Mouse (Mus musculus) midbrain, embryonic 13.5 days (tissue): Measurements from ENCODE around the gene Tecr. TPM values are rescaled to one million over a fixed set of nuclear protein-coding genes. Genes with fewer than 3 reads are reported as not detected.

ENCODE experiments used
- ATAC-seq: fragments of 200-750 bp; cut with Nextera tagmentation; 2 replicates; pipeline ENCODE4 v1.8.0; 2017; ENCODE audit warnings: mild to moderate bottlenecking, moderate TSS enrichment, moderate library complexity
- H3K27ac ChIP-seq: fragments of 300-500 bp; sonication (generic); 2 replicates; pipeline ENCODE4 v1.5.1; 2015; ENCODE audit warnings: inconsistent platforms, mild to moderate bottlenecking, moderate library complexity
- H3K27me3 ChIP-seq: fragments of 300-500 bp; sonication (generic); 2 replicates; pipeline ENCODE4 v1.6.1; 2015; ENCODE audit warnings: mild to moderate bottlenecking, inconsistent platforms
- H3K36me3 ChIP-seq: fragments of 300-500 bp; sonication (generic); 2 replicates; pipeline ENCODE4 v1.6.1; 2015; ENCODE audit warnings: mild to moderate bottlenecking, inconsistent platforms
- H3K4me1 ChIP-seq: fragments of 300-500 bp; sonication (generic); replicated peaks from 2 replicates; pipeline ENCODE4 v1.6.1; 2015; ENCODE audit warnings: inconsistent platforms
- H3K4me2 ChIP-seq: fragments of 300-500 bp; sonication (generic); replicated peaks from 2 replicates; pipeline ENCODE4 v1.6.1; 2015; ENCODE audit warnings: moderate library complexity, mild to moderate bottlenecking, inconsistent platforms
- H3K4me3 ChIP-seq: fragments of 300-500 bp; sonication (generic); replicated peaks from 2 replicates; pipeline ENCODE4 v1.5.1; 2015; ENCODE audit warnings: mild to moderate bottlenecking, inconsistent platforms
- H3K9ac ChIP-seq: fragments of 300-500 bp; sonication (generic); replicated peaks from 2 replicates; pipeline ENCODE4 v1.6.1; 2015; ENCODE audit warnings: mild to moderate bottlenecking, inconsistent platforms
- H3K9me3 ChIP-seq: fragments of 300-500 bp; sonication (generic); 2 replicates; pipeline ENCODE4 v1.6.1; 2016; ENCODE audit warnings: mild to moderate bottlenecking, inconsistent platforms
- WGBS: fragments of 180-500 bp; shearing (Covaris S2); methylation state at CpG from one replicate; pipeline ENCODE4 v1.1.7; 2015; 5-methylcytosine and 5-hydroxymethylcytosine counted together
- polyA plus RNA-seq: library from polyadenylated mRNA; unstranded; fragments of >200 nt; fragmentation: Nextera tagmentation; extraction: Ambion mirVana; gene quantifications from 2 replicates; pipeline ENCODE4 v1.2.1, GENCODE M21; 2015

Tecr gene
- polyA plus RNA-seq: 820 and 847 TPM in 2 replicates

DNA sequence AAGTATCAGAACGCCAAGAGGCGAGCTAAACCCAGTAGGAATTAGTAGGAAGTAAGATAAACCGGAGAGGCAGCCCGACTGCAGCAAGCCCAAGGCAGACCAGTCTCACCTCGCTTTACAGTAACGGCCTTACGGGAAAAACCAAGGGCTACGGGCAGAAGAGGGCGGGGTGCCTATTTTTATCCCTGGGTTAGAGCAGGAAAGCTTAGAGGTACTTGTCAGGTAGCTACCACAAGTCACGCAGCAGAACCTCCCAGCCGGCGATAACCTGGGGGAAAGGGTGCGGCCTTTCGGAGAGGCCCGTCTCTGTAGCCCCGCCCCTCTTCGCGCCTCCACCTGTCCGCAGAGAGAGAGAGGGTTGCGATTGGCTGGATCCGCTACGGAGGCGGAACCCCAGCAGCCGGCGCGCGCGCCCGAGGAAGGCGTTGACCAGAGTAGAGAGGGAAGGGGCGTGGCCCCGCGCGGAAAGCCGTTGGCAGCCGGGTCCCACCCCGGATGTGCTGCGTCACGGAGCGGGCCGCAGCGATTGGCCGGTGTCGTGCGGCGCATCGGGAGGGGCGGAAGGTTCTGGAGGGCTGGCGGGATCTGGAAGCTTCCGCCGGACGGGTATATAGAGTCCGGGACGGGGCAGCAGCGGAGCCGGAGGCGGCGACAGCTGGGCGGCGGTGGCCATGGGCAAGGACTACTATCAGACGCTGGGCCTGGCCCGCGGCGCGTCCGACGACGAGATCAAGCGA, at the start of gene Tecr, which contains the start of gene Dnajb1:
Gene Tecr, minus strand, starts transcription at position 311 of the 737 bp plus-strand sequence.
Gene Dnajb1, plus strand, starts transcription at position 533 of the 737 bp plus-strand sequence.
- H3K27me3 ChIP-seq: no peaks in the 10 kb centered on the region
- peak within 1 kb of the TSS; percentile 97 for H3K27ac ChIP-seq
- peak; percentile 97 for ATAC-seq
- H3K36me3 ChIP-seq: peaks cover 32% of the 10 kb centered on the region
- peaks cover 31% of the 10 kb centered on the region for H3K4me1 ChIP-seq
- no peaks in the 10 kb centered on the region for H3K9me3 ChIP-seq
- H3K9ac ChIP-seq: peak within 1 kb of the TSS; percentile 89
- H3K4me2 ChIP-seq: peak within 1 kb of the TSS; percentile 92
- WGBS: under 1% methylated on average over 63 of the region's 69 CpGs
- peak within 1 kb of the TSS; percentile 80 for H3K4me3 ChIP-seq

DNA sequence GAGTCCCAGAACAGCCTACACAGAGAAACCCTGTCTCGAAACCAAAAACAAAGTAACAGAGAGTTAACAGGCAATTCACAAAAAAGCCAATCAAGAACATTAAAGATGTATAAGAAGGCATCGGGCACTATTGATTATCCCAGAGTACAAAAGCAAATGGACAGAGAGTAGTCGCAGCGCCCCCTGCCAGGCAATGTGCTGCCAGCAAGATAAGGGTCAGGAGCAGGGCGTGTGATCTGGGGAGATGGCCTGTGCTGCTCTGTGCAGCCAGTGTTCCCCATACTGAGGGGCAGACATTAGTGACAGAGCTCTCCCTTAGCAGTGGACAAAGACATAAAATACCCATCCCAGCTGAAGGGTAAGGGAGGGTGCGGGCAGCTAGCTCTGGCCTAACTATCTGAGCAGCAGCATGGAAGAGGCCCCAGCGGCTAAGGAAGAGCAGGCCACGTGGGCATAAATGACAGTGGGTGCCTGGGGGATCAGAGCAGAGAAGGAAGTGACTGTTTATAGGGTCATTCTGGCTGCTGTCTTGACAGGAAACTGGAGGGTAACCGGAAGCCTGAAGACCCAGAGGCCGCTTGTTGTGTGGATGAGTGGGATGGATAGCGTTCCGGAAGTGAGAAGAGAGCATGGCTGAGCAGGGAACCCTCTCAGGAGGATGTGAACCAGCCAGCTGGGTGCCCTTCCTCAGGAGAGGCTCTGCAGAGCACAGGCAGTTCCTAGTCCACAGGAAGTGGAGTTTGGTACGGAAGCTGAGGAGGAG, 48.9 kb upstream of the Tecr start:
- Histone ChIP-seq H3K4me3 (no peak overlapping the region), H3K4me1 (peaks cover 42% of the 10 kb centered on the region), H3K27me3 (no peaks in the 10 kb centered on the region), H3K9ac (0 out of 2 replicates have a peak overlapping the region, but pooled peaks have one; percentile 14), H3K36me3 (peaks cover 20% of the 10 kb centered on the region), H3K4me2 (no peak overlapping the region), H3K9me3 (no peaks in the 10 kb centered on the region), H3K27ac (no peak overlapping the region)
- no peak for ATAC-seq
- WGBS: 85% methylated on average over 13 of the region's 13 CpGs

DNA sequence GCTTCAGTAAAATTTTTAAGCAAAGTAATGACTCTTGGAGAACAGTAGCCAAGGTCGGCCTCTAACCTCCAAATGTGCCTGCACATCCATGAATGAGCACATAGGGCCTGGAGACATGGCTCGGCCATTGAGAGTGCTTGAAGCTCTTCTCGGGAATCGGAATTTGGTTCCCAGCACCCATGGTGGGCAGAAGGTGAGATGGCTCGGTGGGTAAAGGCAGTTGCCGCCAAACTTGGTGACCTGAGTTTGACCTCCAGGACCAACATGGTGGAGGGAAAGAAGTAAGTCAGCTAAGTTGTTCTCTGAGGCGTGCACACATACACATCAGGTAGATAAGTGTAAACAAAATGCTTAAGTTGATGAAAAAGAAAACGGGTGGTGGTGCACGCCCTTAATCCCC, 48.3 kb upstream of the Tecr start:
- Histone ChIP-seq H3K4me2 (no peak overlapping the region), H3K27me3 (no peaks in the 10 kb centered on the region), H3K9ac (no peak overlapping the region), H3K9me3 (no peaks in the 10 kb centered on the region), H3K4me3 (no peak overlapping the region), H3K27ac (no peak overlapping the region), H3K36me3 (peaks cover 20% of the 10 kb centered on the region), H3K4me1 (peaks cover 37% of the 10 kb centered on the region)
- ATAC-seq: no peak
- 93% methylated on average over 9 of the region's 9 CpGs for WGBS

DNA sequence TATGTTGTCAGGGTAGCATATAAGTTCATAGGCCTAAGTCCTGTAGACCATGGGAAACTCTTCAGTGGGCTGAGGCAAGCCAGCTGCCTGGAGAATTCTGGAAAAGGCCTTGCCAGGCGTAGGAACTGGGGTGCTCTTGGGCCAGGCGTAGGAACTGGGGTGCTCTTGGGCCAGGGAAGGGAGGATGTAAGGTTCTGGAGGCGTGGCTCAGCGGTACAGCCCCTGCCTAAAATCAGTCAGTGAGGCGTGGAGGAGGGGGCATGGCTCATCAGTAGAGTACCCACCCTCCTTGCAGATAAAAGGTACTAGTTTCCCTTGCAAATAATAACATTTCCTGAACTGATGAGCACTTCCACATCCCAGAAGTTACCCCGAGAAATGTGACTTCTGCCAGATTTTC, 47.0 kb upstream of the Tecr start:
- H3K27me3 ChIP-seq: no peaks in the 10 kb centered on the region

DNA sequence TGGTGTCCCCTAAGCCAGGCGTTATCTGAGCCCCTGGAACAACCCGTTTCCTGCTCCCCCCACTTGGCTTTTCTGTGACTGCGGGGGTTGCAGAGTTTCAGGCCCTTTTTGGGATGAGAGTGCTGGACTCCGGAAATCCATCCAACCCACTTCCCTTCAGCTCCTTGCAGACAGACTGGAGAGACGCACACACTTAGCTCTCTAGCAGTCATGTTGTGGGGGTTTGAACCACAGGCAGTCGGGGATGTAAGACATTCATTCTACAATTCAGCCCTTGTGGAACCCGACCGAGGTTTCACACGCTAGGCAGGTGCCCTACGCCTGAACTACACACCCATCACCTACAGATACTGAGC, 45.9 kb upstream of the Tecr start:
- Histone ChIP-seq H3K27me3 (no peaks in the 10 kb centered on the region), H3K9me3 (no peaks in the 10 kb centered on the region), H3K4me1 (peaks cover 21% of the 10 kb centered on the region), H3K36me3 (peaks cover 20% of the 10 kb centered on the region), H3K4me2 (peak overlapping the region; percentile 89), H3K4me3 (peak overlapping the region; percentile 84), H3K27ac (no peak overlapping the region), H3K9ac (peak overlapping the region; percentile 90)
- ATAC-seq: no peak
- WGBS: 47% methylated on average over 10 of the region's 10 CpGs

More for the DNA sequence above, 47.0 kb upstream of the Tecr start:
- H3K4me2 ChIP-seq: no peak overlapping the region
- peaks cover 20% of the 10 kb centered on the region for H3K36me3 ChIP-seq
- peaks cover 24% of the 10 kb centered on the region for H3K4me1 ChIP-seq
- no peak overlapping the region for H3K9ac ChIP-seq
- 97% methylated on average over 6 of the region's 6 CpGs for WGBS
- ATAC-seq: no peak
- H3K4me3 ChIP-seq: no peak overlapping the region
- no peaks in the 10 kb centered on the region for H3K9me3 ChIP-seq
- H3K27ac ChIP-seq: no peak overlapping the region

DNA sequence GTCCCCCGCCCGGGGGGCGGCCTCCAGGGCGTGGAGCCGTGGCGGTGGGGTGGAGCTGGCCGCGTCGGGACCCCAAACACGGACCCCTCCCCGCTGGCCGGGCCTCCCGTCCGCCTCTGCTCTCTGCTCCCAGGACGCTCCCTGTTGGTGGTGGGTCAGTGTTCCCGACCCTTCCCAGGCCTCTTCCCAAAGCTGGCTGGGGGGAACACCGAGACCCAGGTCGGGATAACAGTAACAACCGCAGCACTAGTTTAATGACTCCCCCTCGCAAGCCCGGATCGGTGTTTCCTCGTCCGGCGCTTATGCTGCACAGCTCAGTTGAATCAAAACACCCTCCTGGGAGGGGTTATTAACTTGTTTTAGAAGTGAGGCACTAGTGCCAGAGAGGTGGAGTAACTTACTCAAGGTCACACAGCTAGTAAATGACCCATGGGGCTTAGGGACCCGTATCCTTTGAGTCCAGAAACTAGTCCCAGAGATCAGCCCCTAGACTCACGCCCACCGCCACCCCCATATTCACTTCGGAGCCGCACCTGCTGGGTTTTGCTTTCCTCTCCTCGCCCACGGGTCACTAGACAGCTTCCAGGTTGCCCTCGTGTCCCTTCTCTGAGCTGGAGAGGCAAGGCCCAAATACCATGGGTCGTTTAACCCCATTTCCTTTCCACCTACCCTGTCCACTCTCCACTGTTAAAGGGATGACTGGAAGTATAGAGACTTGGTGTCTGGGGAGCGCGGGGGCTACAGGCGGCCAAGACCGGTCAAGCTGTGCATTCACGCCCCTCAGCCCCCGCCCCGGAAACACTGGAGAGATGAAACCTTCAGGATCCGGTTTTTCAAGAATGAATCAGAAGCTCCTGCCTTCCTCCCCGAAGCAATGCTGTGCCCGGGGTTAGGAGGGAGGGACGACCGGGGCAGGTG, 45.2 kb upstream of the Tecr start:
- 2% methylated on average over 44 of the region's 46 CpGs for WGBS
- peak; percentile 62; the same call in 1 of the 2 replicates for ATAC-seq
- Histone ChIP-seq H3K36me3 (peaks cover 20% of the 10 kb centered on the region), H3K27me3 (no peaks in the 10 kb centered on the region), H3K27ac (peak overlapping the region; percentile 63), H3K4me2 (peak overlapping the region; percentile 89), H3K4me1 (peaks cover 20% of the 10 kb centered on the region), H3K9ac (peak overlapping the region; percentile 90), H3K4me3 (peak overlapping the region; percentile 84), H3K9me3 (no peaks in the 10 kb centered on the region)

DNA sequence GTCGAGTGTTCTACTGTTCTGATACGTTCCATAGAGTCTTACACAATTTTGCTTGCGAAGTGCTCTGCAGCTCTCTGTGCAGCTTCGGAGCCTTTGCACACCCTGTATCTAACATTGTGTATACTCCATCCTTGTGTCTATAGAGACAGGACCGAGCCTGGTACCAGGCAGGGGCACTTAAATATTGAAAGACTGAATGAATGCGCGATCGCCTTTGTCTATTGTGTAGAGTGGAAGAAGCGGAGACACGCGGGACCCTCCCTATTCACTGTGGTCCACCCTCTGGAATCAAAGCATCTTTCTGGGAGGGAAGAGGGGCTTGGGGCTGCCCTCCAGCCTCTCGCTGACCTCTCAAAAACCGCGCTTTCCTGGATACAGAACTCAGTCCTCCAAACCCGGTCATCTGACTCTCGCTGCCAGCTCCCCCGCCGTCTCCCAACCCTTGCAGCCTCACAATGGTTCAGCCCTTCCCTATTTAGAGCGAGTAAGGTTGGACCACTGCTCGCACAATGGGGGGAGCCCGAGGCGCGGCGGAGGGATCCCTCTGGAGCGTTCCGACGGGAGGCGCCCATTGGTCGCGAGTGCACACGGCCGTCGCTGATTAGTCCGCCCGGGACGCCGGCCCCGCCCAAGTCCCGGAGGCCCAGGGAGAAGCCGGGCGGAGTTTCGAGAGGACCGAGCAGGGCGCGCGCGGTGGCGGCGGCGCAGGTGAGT, 44.4 kb upstream of the Tecr start, which contains the start of gene Gipc1:
Gene Gipc1, plus strand, starts transcription at position 648 of the 714 bp plus-strand sequence.
- H3K27me3 ChIP-seq: no peaks in the 10 kb centered on the region
- peak within 1 kb of the TSS; percentile 89 for H3K4me2 ChIP-seq
- peaks cover 12% of the 10 kb centered on the region for H3K36me3 ChIP-seq
- H3K9me3 ChIP-seq: no peaks in the 10 kb centered on the region
- WGBS: 5% methylated on average over 50 of the region's 50 CpGs
- H3K27ac ChIP-seq: peak within 1 kb of the TSS; percentile 90
- H3K9ac ChIP-seq: peak within 1 kb of the TSS; percentile 90
- H3K4me3 ChIP-seq: peak within 1 kb of the TSS; percentile 84
- H3K4me1 ChIP-seq: peaks cover 20% of the 10 kb centered on the region
- ATAC-seq: peak; percentile 98

DNA sequence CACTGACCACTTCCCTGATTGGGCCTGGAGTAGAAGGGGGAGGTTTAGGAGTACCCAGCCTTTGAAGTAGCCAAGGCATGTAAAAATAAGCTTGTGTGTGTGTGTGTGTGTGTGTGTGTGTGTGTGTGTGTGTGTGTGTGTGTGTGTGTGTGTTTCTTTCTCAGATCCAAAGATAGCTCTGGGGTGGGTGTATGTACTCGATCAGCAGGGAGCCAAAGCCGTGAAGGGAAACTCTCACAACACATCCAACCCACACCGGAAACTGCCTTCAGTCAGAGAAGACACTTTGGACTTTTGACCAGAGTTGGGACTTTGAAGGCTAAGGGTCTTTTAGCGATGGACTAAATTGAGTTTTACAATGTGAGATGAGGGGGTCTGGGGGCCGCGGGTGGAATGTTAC, 41.9 kb upstream of the Tecr start:
- Histone ChIP-seq H3K4me1 (peaks cover 19% of the 10 kb centered on the region), H3K4me3 (no peak overlapping the region), H3K27me3 (no peaks in the 10 kb centered on the region), H3K36me3 (no peaks in the 10 kb centered on the region), H3K27ac (no peak overlapping the region), H3K9me3 (no peaks in the 10 kb centered on the region), H3K9ac (no peak overlapping the region), H3K4me2 (no peak overlapping the region)
- no peak for ATAC-seq
- 96% methylated on average over 6 of the region's 6 CpGs for WGBS

DNA sequence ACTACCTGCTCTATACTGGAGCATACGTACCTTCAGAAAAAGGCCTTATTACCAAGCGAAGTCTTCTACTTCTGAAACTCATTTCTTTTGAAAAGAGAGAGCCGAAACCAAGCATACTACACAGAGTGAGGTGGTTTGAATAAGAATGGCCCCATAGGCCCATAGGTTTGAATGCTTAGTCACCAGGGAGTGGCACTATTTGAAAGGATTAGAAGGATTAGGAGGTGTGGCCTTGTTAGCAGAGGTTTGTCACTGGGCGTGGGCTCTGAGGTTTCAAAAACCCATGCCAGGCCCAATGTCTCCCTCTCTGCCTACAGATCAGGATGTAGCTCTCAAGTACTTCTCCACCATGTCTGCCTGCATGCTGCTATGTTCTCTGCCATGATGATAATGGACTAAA, 40.3 kb upstream of the Tecr start:
- no peaks in the 10 kb centered on the region for H3K27me3 ChIP-seq
- H3K9me3 ChIP-seq: no peaks in the 10 kb centered on the region
- H3K4me1 ChIP-seq: peaks cover 6% of the 10 kb centered on the region
- no peak overlapping the region for H3K4me2 ChIP-seq
- ATAC-seq: no peak
- H3K36me3 ChIP-seq: no peaks in the 10 kb centered on the region
- H3K27ac ChIP-seq: no peak overlapping the region
- H3K4me3 ChIP-seq: no peak overlapping the region
- H3K9ac ChIP-seq: no peak overlapping the region
- whole genome bisulfite sequencing: 94% methylated on average over 4 of the region's 4 CpGs

DNA sequence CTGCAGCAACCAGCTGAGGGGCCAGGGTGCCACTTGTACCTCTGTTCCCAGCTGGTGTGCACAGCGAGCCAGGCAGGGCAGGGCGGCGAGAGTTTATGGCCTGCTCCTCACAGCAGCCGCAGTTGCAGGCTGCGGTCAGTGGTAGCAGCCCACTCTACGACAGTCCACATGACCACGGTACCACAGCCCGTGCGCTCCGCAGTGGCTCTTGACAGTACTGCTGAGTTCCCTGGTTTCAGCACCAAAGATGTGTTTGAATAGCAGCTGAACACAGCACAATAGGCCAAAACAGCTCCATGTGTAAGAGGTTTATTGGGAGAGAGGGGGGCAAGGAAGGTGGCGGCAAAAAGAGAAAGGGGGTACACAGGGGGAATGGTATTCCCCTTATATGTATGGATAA, 39.7 kb upstream of the Tecr start:
- Histone ChIP-seq H3K36me3 (no peaks in the 10 kb centered on the region), H3K27me3 (no peaks in the 10 kb centered on the region), H3K9ac (no peak overlapping the region), H3K4me3 (no peak overlapping the region), H3K27ac (no peak overlapping the region), H3K4me2 (no peak overlapping the region), H3K4me1 (peaks cover 5% of the 10 kb centered on the region), H3K9me3 (no peaks in the 10 kb centered on the region)
- ATAC-seq: no peak
- 97% methylated on average over 11 of the region's 11 CpGs for WGBS

DNA sequence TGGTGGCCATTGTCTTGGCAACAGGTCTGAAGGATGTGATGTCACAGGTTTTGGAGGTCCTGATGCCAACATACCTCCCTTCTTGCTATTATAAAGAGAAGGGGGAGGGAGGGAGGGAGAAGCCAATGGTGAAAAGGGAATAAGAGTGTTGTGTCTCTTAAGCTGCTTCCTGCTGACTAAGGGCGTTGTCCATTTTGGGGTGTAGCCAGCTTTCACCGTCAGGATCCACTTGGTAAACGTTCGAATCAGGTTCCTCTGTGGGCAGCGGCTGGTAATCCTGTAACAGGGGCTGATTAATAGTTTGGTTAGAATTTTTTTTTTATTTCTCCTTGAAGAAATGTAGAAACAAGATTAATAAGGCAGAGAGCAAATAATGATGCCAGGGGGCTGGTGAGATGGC, 31.9 kb upstream of the Tecr start:
- no peak overlapping the region for H3K4me2 ChIP-seq
- no peak for ATAC-seq
- no peaks in the 10 kb centered on the region for H3K27me3 ChIP-seq
- H3K9me3 ChIP-seq: 0 out of 2 replicates have a peak, but pooled peaks cover 3% of the 10 kb centered on the region
- H3K36me3 ChIP-seq: no peaks in the 10 kb centered on the region
- H3K9ac ChIP-seq: no peak overlapping the region
- H3K4me3 ChIP-seq: no peak overlapping the region
- no peaks in the 10 kb centered on the region for H3K4me1 ChIP-seq
- no peak overlapping the region for H3K27ac ChIP-seq
- WGBS: 78% methylated on average over 5 of the region's 5 CpGs
